Mouse (Mus musculus) heart, postnatal 4 days (tissue): ENCODE data around the gene Pgm3. TPM values are rescaled to one million over a fixed set of nuclear protein-coding genes. Genes with fewer than 3 reads are reported as not detected.
A peak's percentile ranks its signal among the peaks of the same experiment; 100 is the strongest.
"Not testable (repeated sequence)": the region's sequence is repeated elsewhere in the genome, so short reads cannot be mapped to it uniquely, and the experiment has no call there.

Experiments used
- DNase-seq: peaks from one replicate; pipeline ENCODE4 v3.0.0; 2021
- total RNA-seq, 2 experiments: library from RNA; stranded (reverse); gene quantifications; 2 replicates each; pipeline ENCODE4 v1.2.3; 2021

Gene Pgm3
- total RNA-seq, result 10 to 100 TPM; 11.4 to 14.5 TPM

- DNase-seq, result peak; percentile 98
These were observed at the start of gene Pgm3, which contains the start of gene Rwdd2a for GRCm38 (mm10) chr9:86571540-86572135. Gene Pgm3, minus strand, starts transcription at chr9:86571842. Gene Rwdd2a, plus strand, starts transcription at chr9:86571991.

- DNase-seq, result no peak
These were observed 47.9 kb upstream of the Pgm3 start for GRCm38 (mm10) chr9:86619341-86620139.

- DNase-seq, result no peak
These were observed 46.3 kb upstream of the Pgm3 start for GRCm38 (mm10) chr9:86617837-86618492.

GRCm38 (mm10) chr9:86615765-86616164, 44.1 kb upstream of the Pgm3 start:
- DNase-seq, result no peak

DNA sequence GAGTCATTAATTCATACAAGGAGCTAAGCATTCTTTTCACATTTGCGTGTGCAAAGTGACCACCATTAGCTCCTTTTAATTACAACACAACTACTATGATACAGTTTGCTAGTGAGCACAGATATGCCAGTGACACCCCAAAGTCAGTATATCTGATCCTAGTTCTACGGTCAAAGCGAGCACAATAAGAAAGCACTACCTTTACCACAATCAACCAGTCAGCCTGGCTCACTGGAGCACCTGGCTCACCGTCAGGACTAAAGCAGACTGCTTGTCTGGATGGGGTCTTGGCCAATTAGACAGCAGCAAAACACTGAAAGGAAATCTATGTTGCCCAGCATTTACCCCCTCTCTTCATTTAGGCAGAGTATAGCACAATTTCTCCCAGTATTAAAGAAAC, 40.4 kb upstream of the Pgm3 start:
- no peak for DNase-seq

GRCm38 (mm10) chr9:86605776-86606175, 34.1 kb upstream of the Pgm3 start:
- DNase-seq, result no peak

DNA sequence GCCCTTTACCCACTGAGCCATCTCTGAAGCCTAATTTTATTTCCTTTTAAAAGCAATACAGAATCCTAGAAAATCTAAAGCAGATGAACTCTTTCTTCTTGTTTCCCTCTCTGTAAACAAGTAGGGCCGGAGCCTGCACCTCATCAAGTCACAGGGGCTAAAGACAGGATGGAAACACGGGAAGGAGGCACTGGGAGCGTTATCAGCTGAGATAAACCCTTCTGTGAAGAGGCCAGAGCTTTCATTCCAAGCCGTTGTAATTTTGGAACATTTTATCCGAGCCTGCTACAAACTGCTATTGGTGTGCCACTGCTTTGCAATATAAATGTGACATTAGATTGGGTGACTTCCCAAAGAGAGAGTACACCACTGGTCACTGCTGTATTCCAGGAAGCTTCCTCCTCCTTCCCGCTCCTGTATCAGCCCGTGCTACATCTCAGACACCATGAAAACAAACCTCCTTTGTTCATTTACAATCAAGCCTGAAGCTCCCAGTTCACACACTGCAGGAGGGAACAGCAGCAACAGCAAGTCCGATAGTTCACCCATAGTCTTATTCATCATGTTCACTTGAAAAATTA, 28.2 kb upstream of the Pgm3 start:
- peak; percentile 11 for DNase-seq

DNA sequence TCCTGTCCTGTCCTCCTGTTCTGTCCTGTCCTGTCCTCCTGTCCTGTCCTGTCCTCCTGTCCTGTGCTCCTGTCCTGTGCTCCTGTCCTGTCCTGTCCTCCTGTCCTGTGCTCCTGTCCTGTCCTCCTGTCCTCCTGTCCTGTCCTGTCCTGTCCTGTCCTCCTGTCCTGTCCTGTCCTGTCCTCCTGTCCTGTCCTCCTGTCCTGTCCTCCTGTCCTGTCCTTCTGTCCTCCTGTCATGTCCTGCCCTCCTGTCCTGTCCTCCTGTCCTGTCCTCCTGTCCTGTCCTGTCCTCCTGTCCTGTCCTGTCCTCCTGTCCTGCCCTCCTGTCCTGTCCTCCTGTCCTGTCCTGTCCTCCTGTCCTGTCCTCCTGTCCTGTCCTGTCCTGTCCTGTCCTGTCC, 25.3 kb upstream of the Pgm3 start:
- DNase-seq, result not testable (repeated sequence)

DNA sequence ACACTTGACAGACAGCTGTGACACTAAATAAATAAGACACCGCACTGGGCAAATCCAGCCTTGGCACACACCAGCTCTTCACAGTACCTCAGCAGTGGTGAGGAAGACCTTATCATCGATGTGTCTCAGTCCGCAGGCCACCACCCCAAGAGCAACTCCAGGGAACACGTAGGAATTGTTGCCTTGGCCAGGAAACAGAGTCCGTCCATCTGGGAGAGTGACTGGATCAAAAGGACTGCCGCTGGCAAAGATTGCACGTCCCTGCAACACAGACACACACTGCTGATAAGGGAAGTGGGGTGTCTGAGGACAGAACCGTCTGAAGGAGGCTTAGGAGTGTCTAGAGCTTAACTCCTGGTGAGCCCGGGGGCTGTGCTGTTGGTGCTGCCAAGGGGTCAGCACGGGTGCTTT, 22.7 kb upstream of the Pgm3 start:
- peak; percentile 27 for DNase-seq

DNA sequence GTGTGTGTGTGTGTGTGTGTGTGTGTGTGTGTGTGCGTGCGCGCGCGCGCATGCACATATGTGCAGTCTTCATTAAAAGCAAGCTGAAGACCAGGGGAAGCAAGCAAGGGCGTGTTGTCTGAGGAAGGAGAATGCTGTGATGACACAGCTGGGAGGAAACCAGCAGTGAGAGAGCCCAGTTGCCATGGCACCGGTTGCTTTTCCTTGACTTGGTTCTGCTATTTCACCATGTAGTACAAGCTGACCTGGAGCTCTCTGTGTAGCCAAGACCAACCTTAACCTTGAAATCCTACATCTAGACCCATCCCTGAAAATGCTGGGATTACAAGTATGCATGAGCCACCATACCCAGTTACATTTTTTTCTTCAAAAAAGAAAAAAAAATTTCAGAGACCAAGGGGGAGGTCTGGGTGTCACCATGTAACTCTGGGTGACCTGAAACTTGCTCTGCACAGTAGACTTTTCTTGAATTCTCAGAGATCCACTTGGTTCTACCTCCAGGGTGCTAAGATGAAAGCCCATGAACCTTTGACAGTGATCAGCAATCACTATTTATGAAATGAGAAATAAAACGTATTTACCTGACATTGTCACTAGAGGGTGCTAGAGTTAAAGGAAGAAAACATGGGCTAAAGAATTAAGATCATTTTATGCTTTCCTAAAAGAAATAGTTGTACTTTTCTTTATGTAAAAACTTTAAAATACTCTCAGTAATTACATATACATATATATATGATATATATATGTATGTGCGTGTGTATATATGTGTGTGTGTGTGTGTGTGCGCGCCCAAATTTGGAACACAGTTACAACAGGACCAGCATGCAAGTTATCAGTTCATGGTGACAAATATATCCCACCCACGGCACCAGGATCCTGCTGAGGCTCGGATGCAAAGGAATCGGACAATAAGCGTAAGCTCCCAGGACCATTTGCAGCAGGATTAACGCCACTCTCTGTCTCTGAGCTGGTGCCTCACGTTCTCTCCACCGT, 21.3 kb upstream of the Pgm3 start:
- DNase-seq, result no peak

DNA sequence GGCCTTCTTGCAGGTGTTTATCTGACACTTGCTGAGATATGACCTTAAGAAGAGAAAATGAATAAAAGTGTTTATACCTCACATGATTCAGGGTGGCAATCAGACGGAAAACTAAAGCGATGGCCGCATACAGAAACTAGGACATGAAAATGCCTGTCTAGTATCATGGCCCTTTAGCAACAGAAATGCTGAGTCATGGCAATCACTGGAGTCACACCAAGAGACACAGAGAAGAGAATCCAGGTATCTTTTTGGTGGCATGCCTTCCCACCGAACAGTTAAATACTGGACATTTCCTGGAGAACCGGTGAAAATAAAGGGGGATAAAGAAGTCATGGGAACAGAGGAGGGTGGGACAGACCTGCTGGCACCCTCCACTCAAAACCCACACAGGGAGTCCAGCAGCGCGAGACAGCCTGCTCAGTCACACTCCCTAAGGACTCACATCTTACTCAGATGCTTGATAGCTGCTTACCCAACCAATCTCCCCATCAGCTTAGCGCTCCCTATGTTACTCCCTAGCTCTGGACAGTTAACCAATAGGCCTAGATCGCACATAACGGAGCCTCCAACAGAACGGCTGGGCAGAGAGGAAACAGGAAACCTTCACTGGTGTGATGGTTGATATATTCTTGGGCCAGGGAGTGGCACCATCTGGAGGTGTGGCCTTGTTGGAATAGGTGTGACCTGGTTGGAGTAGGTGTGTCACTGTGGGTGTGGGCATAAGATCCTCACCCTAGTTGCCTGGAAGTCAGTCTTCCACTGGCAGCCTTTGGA, 15.6 kb upstream of the Pgm3 start:
- no peak for DNase-seq

- DNase-seq, result peak; percentile 79
These were observed 12.1 kb upstream of the Pgm3 start for GRCm38 (mm10) chr9:86583740-86584139.

DNA sequence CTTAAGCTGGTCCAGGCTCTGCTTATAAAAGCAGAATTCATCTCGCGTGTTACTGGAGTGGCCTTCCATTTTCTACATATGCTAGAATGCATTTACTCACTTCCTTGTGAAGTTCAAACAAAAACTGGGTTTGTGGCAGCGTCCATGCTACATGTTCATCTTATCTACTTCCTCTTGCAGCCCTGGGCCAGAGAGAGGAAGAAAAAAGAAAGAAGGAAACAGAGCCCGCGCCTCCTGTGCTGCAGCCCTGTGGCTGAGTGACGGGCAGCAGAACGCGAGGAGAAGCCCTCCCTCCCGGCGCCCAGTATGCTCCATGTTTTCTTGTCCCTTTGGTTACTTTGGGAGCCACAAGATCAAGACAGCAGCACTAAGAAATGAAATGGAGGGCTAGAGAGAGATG, 8.0 kb upstream of the Pgm3 start:
- DNase-seq, result no peak

- DNase-seq, result no peak
These were observed 3.5 kb upstream of the Pgm3 start for GRCm38 (mm10) chr9:86575178-86575577.

GRCm38 (mm10) chr9:86573616-86574303, 2.1 kb upstream of the Pgm3 start:
- DNase-seq, result no peak

DNA sequence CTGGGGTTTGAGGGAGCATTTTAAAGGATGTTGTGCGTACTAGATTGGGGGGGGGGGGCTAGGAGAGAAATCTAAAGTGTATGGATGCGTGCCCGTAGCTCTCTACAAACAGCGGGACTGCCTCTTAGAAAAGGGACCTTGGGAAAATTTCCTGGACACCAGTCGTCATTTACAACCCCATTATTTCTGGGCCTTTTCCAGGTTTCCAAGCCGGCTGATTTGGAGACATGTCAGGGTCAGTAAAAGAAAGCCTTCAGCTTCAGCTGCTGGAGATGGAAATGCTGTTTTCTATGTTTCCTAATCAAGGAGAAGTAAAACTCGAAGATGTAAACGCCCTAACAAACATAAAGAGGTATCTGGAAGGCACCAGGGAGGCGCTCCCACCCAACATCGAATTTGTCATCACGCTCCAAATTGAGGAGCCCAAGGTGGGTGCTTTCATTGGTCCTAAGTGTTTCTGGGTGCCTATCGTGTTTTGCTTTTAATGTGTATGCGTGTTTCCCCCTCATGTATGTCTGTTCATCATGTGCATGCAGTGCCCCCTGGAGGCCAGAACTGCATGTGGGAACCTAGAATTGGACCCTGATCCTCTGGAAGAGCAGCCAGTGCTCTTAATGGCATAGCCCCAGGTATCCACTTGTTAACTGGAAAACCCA, 1.1 kb upstream of the Pgm3 start:
- peak; percentile 83 for DNase-seq

DNA sequence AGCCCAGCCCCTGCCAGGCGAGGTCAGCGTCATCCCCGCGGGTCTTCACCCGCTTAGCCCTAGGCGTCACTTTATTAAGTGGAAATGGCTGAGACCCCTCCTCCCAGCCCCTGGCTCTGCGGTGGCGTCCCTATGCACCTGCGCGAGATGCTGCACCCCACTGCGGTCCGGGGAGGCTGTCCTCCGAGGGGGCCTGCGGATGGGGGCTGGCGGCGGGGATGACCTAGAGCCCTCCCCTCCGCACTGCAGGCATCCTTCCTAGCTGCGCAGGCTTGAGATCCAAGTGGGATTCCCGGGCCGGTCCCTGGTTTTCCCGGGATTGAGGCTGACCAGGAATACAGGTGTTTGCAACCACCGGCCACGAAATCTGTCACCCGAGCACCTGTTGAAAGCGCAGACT, 554 bp upstream of the Pgm3 start:
- no peak for DNase-seq

DNA sequence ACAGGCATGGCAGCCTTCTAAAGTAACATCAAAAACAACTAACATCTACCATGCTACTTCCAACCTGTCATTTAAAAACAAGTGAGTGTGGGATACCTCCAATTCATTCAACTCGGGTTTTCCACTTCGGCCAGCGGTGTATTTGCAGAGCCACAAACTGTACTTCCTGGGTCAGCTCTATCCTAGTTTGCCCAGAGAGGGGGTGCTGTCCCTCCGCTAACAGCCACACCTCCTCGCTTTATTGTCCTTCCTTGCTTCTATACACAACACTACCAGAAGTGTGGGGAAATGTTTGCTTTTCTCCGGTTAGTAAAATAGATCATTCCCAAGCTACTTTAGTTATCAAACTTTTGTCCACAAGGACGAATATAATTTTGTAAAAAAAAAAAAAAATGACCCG, 696 bp downstream of the Pgm3 start:
- peak; percentile 11 for DNase-seq

- no peak for DNase-seq
These were observed 1.3 kb downstream of the Pgm3 start for GRCm38 (mm10) chr9:86570261-86570890.
